Mouse (Mus musculus) limb, embryonic 14.5 days (tissue): ENCODE results near the gene Itga9. TPM values are rescaled to one million over a fixed set of nuclear protein-coding genes. Genes with fewer than 3 reads are reported as not detected.

Experiments
- ATAC-seq: fragments of 200-750 bp; cut with Nextera tagmentation; 2 replicates; pipeline ENCODE4 v1.8.0; 2017; ENCODE audit warnings: low read depth, moderate number of reproducible peaks, moderate TSS enrichment; ENCODE audit not compliant: low FRiP score
- DNase-seq: peaks from one replicate; pipeline ENCODE4 v3.0.0-alpha.2; 2015; ENCODE audit warnings: low spot score
- H3K27ac ChIP-seq: fragments of 300-500 bp; sonication (generic); replicated peaks from 2 replicates; pipeline ENCODE4 v1.5.1; 2014; ENCODE audit warnings: low read depth, mild to moderate bottlenecking, low read length, moderate library complexity, mixed read lengths
- H3K27me3 ChIP-seq: fragments of 300-500 bp; sonication (generic); 2 replicates; pipeline ENCODE4 v1.6.1; 2014; ENCODE audit warnings: low read length, mixed read lengths; ENCODE audit not compliant: control insufficient read depth, insufficient read depth
- H3K36me3 ChIP-seq: fragments of 300-500 bp; sonication (generic); 2 replicates; pipeline ENCODE4 v1.6.1; 2014; ENCODE audit warnings: mild to moderate bottlenecking, low read length, moderate library complexity, mixed read lengths; ENCODE audit not compliant: control insufficient read depth, insufficient read depth
- H3K4me1 ChIP-seq: fragments of 300-500 bp; sonication (generic); 2 replicates; pipeline ENCODE4 v1.6.1; 2014; ENCODE audit warnings: antibody characterized with exemption, low read length, mixed read lengths; ENCODE audit not compliant: control insufficient read depth, insufficient read depth
- H3K4me2 ChIP-seq: fragments of 300-500 bp; sonication (generic); replicated peaks from 2 replicates; pipeline ENCODE4 v1.6.1; 2014; ENCODE audit warnings: low read depth, mild to moderate bottlenecking, low read length, moderate library complexity; ENCODE audit not compliant: severe bottlenecking
- H3K4me3 ChIP-seq: fragments of 300-500 bp; sonication (generic); replicated peaks from 2 replicates; pipeline ENCODE4 v1.5.1; 2014; ENCODE audit warnings: low read length
- H3K9ac ChIP-seq: fragments of 300-500 bp; sonication (generic); 2 replicates; pipeline ENCODE4 v1.6.1; 2014; ENCODE audit warnings: mild to moderate bottlenecking, low read depth, low read length, moderate library complexity; ENCODE audit not compliant: severe bottlenecking
- H3K9me3 ChIP-seq: fragments of 300-500 bp; sonication (generic); 2 replicates; pipeline ENCODE4 v1.6.1; 2016; ENCODE audit warnings: low read length; ENCODE audit not compliant: control insufficient read depth
- POLR2A ChIP-seq: fragments of 200-500 bp; IDR thresholded peaks from 2 replicates; pipeline ENCODE4 v1.8.0; 2012; ENCODE audit warnings: inconsistent platforms, mild to moderate bottlenecking, moderate library complexity, borderline replicate concordance; ENCODE audit not compliant: insufficient read depth, insufficient read length; ENCODE audit errors: extremely low read depth
- WGBS: fragments of 180-500 bp; shearing (Covaris S2); extraction: QIAGEN DNeasy Blood & Tissue Kit; methylation state at CpG from one replicate; pipeline ENCODE4 v1.1.7; 2014; 5-methylcytosine and 5-hydroxymethylcytosine counted together
- polyA plus RNA-seq, 2 experiments: library from polyadenylated mRNA; depleted of rRNA in 1 of 2; stranded (reverse) in 1 of 2; unstranded in 1 of 2; fragments of >200 nt; fragmentation: Nextera tagmentation in 1 of 2; extraction: Ambion mirVana in 1 of 2; gene quantifications; 2 replicates each; pipeline versions ENCODE4 v1.2.1 to v1.2.3; 2012 to 2014

Gene Itga9
- polyA plus RNA-seq, 2 experiments, result 10.0 to 19.7 TPM

DNA sequence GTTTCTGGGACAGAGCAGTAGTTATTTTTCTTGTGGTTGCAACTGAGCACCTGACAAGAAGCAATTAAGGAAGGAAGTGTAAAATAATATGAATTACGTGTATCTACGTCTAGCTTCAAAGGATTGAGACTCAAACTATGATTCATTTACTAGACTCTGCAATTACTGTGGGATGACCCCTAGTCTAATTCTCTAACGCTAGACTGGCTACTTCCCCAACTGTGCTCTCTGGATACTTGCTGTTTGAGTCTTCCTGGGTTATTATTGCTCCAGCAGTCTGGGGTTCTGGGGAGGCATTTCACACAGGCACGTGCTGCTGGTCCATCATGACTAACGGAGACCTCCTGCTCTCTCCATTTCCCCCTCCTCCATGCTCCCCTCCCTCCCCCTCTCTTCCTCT lies 10.7 kb downstream of the Itga9 start:
- DNase-seq, result no peak
- no peak for ATAC-seq
- peaks cover 20% of the 10 kb centered on the region for H3K4me1 ChIP-seq
- H3K27ac ChIP-seq, result no peak overlapping the region
- H3K36me3 ChIP-seq, result no peaks in the 10 kb centered on the region
- WGBS, result 52% methylated on average over 5 of the region's 5 CpGs
- H3K4me2 ChIP-seq, result no peak overlapping the region
- no peak for TF ChIP-seq POLR2A
- H3K4me3 ChIP-seq, result no peak overlapping the region
- H3K9me3 ChIP-seq, result no peaks in the 10 kb centered on the region
- no peak overlapping the region for H3K9ac ChIP-seq
- H3K27me3 ChIP-seq, result no peaks in the 10 kb centered on the region

- 87% methylated on average over 3 of the region's 3 CpGs for WGBS
- Histone ChIP-seq H3K36me3 (no peaks in the 10 kb centered on the region), H3K4me2 (no peak overlapping the region), H3K9me3 (no peaks in the 10 kb centered on the region), H3K27ac (no peak overlapping the region), H3K27me3 (no peaks in the 10 kb centered on the region), H3K4me3 (no peak overlapping the region), H3K9ac (no peak overlapping the region), H3K4me1 (peaks cover 12% of the 10 kb centered on the region; the same call in 1 of the 2 replicates)
- ATAC-seq (no peak), DNase-seq (no peak)
- TF ChIP-seq POLR2A, result no peak
Observed at GRCm38 (mm10) chr9:118618732-118619250, 12.3 kb downstream of the Itga9 start.

GRCm38 (mm10) chr9:118620807-118621206 lies 14.3 kb downstream of the Itga9 start:
- H3K4me2 ChIP-seq, result no peak overlapping the region
- no peak overlapping the region for H3K4me3 ChIP-seq
- DNase-seq, result no peak
- no peak for ATAC-seq
- no peaks in the 10 kb centered on the region for H3K27me3 ChIP-seq
- no peak overlapping the region for H3K9ac ChIP-seq
- TF ChIP-seq POLR2A, result no peak
- H3K27ac ChIP-seq, result no peak overlapping the region
- no peaks in the 10 kb centered on the region for H3K36me3 ChIP-seq
- 48% methylated on average over 4 of the region's 4 CpGs for WGBS
- H3K9me3 ChIP-seq, result no peaks in the 10 kb centered on the region
- peaks cover 17% of the 10 kb centered on the region; the same call in 1 of the 2 replicates for H3K4me1 ChIP-seq

- no peak overlapping the region for H3K4me3 ChIP-seq
- no peak for TF ChIP-seq POLR2A
Observed at GRCm38 (mm10) chr9:118621691-118622090, 15.2 kb downstream of the Itga9 start.

DNA sequence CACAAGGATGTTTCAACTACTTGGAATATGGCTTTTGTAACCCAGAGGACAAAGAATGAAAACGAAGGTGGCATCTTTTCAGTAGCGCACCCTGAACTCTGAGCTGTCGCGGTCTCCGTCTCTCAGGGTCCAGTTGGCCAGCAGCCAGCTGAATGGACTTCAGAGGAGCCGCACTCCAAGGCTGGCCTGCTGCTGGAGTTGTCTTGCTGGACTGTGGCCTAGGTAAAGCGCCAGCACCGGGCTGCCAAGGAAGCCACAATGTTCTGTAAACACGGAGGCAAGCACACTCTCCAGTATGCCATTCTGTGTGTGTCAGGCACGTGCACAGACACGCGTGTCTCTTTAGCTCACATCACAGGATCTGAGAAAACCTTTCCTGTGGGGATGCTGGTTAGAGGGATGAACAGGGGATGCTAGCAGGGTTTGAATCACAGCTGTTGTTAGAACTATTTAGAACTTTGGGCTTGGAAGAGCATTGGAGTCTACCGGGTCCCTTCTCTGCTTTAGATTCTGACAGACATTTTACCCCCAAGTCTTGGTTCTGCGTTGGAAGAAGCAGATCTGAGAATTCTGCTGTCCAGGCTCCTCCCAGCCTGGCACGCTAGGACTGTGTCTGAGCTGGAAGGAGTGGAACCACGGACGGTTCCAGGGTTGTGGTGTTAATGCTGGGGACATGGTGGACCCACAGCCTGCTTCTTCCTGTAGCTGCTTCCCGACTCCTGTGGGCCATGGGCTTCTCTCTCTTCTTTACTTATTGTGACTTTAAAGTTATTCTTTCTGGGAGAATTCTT lies 16.1 kb downstream of the Itga9 start:
- Histone ChIP-seq H3K4me2 (no peak overlapping the region), H3K27me3 (no peaks in the 10 kb centered on the region), H3K9me3 (no peaks in the 10 kb centered on the region), H3K4me3 (no peak overlapping the region), H3K36me3 (peaks cover 9% of the 10 kb centered on the region), H3K4me1 (peaks cover 17% of the 10 kb centered on the region; the same call in 1 of the 2 replicates), H3K27ac (no peak overlapping the region), H3K9ac (no peak overlapping the region)
- DNase-seq (no peak), ATAC-seq (no peak)
- TF ChIP-seq POLR2A, result no peak
- WGBS, result 87% methylated on average over 18 of the region's 18 CpGs

More at GRCm38 (mm10) chr9:118621691-118622090, 15.2 kb downstream of the Itga9 start:
- H3K4me1 ChIP-seq, result peaks cover 17% of the 10 kb centered on the region; the same call in 1 of the 2 replicates
- no peak for ATAC-seq
- peaks cover under 1% of the 10 kb centered on the region; the same call in 1 of the 2 replicates for H3K36me3 ChIP-seq
- H3K9ac ChIP-seq, result no peak overlapping the region
- WGBS, result 85% methylated on average over 6 of the region's 6 CpGs
- H3K9me3 ChIP-seq, result no peaks in the 10 kb centered on the region
- no peaks in the 10 kb centered on the region for H3K27me3 ChIP-seq
- H3K27ac ChIP-seq, result no peak overlapping the region
- DNase-seq, result no peak
- H3K4me2 ChIP-seq, result no peak overlapping the region
